Mouse (Mus musculus) neural tube, embryonic 12.5 days (tissue): ENCODE results near the gene Spag17. TPM values are rescaled to one million over a fixed set of nuclear protein-coding genes. Genes with fewer than 3 reads are reported as not detected.
"Not testable (repeated sequence)": the region's sequence is repeated elsewhere in the genome, so short reads cannot be mapped to it uniquely, and the experiment has no call there.

Source experiments
- ATAC-seq: fragments of 200-750 bp; cut with Nextera tagmentation; 2 replicates; pipeline ENCODE4 v1.8.0; 2017; ENCODE audit warnings: low read depth, mild to moderate bottlenecking, moderate TSS enrichment, moderate library complexity; ENCODE audit not compliant: low FRiP score
- H3K27ac ChIP-seq: fragments of 300-500 bp; sonication (generic); 2 replicates; pipeline ENCODE4 v1.5.1; 2016
- H3K27me3 ChIP-seq: fragments of 300-500 bp; sonication (generic); replicated peaks from 2 replicates; pipeline ENCODE4 v1.6.1; 2016; ENCODE audit warnings: mild to moderate bottlenecking
- H3K36me3 ChIP-seq: fragments of 300-500 bp; sonication (generic); 2 replicates; pipeline ENCODE4 v1.6.1; 2016; ENCODE audit warnings: mild to moderate bottlenecking
- H3K4me1 ChIP-seq: fragments of 300-500 bp; sonication (generic); 2 replicates; pipeline ENCODE4 v1.6.1; 2016
- H3K4me2 ChIP-seq: fragments of 300-500 bp; sonication (generic); replicated peaks from 2 replicates; pipeline ENCODE4 v1.6.1; 2016; ENCODE audit warnings: mild to moderate bottlenecking
- H3K4me3 ChIP-seq: fragments of 300-500 bp; sonication (generic); 2 replicates; pipeline ENCODE4 v1.5.1; 2016
- H3K9ac ChIP-seq: fragments of 300-500 bp; sonication (generic); 2 replicates; pipeline ENCODE4 v1.6.1; 2016; ENCODE audit warnings: mild to moderate bottlenecking
- H3K9me3 ChIP-seq: fragments of 300-500 bp; sonication (generic); 2 replicates; pipeline ENCODE4 v1.6.1; 2016; ENCODE audit warnings: mild to moderate bottlenecking
- WGBS: fragments of 180-500 bp; shearing (Covaris S2); methylation state at CpG from one replicate; pipeline ENCODE4 v1.1.7; 2016; 5-methylcytosine and 5-hydroxymethylcytosine counted together
- polyA plus RNA-seq: library from polyadenylated mRNA; unstranded; fragments of >200 nt; fragmentation: Nextera tagmentation; extraction: Ambion mirVana; gene quantifications from 2 replicates; pipeline ENCODE4 v1.2.1, GENCODE M21; 2016

Gene Spag17
- 0.11 and 0.22 TPM in 2 replicates for polyA plus RNA-seq

DNA sequence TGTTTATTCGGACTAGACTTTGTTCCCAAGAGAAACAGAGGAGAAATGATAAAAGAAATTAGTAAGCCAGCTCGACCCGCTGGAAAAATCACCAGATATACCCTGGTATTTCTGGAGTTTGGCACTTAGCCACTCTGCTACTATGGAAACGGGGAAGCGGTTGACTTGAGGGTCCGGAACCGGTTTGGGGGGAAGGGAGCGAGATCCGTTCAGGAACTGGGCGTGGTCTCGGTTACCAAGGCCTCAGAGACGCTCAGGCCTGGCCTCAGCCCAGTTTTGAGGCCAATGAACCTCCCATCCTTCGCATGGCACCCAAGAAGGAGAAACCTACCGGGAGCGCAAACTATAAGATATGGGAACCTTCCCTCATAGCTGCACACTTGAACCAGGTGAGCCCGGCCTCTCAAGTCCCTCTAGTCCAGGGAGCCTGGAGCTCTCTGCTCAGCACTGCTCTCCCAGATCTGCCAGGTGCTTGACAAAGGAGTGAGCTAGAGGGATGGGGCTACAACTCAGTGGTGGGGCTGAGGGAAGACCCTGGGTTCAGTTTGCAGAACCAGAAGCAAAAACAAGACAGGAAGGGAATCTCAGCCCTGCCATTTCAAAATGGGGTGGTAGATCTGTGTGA is at the start of gene Spag17:
Gene Spag17, plus strand, starts transcription at position 220 of the 625 bp plus-strand sequence.
- Histone ChIP-seq H3K27ac (no peak within 1 kb of the TSS), H3K9me3 (no peaks in the 10 kb centered on the region), H3K4me1 (no peaks in the 10 kb centered on the region), H3K4me3 (no peak within 1 kb of the TSS), H3K36me3 (no peaks in the 10 kb centered on the region), H3K27me3 (no peaks in the 10 kb centered on the region), H3K4me2 (no peak within 1 kb of the TSS), H3K9ac (no peak within 1 kb of the TSS)
- ATAC-seq, result no peak
- WGBS, result 47% methylated on average over 16 of the region's 16 CpGs

DNA sequence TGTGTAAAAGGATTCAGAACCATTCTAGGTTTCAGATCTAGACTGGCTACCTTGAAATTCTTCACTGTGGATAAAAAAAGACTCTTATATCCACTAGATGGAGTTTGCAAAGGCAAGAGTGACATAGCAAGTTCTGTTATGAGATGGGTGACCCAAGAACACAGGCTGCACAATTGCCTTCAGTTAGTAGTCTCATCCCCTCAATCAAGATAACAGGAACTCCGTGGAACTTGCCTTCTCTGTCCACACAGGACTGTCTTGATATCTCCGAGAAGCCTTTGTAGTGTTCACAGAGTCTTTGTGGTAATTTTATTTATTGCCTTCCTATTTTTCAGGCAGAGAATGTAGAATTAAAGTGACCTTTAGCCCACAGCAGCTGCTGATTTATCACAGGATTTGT is 42.9 kb upstream of the Spag17 start:
- Histone ChIP-seq H3K9me3 (no peaks in the 10 kb centered on the region), H3K4me1 (no peaks in the 10 kb centered on the region), H3K27me3 (no peaks in the 10 kb centered on the region), H3K36me3 (no peaks in the 10 kb centered on the region), H3K4me3 (no peak overlapping the region), H3K9ac (no peak overlapping the region), H3K27ac (no peak overlapping the region), H3K4me2 (no peak overlapping the region)
- ATAC-seq, result no peak
- 33% methylated on average over 2 of the region's 2 CpGs for WGBS

DNA sequence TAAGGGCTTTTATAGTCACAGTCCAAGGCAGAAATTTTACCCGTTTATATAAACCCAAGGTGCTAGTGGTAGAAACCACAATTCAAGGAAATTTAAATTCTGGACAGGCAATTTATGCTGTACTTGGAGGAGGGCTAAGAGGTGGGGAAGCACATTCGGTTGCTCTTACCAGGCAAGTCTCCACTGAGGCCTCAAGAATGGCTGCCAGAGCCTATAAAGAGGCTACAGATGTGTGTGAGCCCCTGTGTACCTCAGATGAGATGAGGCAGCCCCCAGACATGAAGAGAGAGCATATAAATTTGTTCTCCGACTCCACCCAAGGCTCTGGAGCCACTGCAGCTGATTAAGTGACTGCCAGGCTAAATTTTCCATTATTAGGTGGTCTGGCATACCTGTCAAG is 42.4 kb upstream of the Spag17 start:
- Histone ChIP-seq H3K9me3 (no peaks in the 10 kb centered on the region), H3K9ac (no peak overlapping the region), H3K4me3 (no peak overlapping the region), H3K4me2 (no peak overlapping the region), H3K36me3 (no peaks in the 10 kb centered on the region), H3K4me1 (no peaks in the 10 kb centered on the region), H3K27me3 (no peaks in the 10 kb centered on the region), H3K27ac (no peak overlapping the region)
- WGBS, result 65% methylated on average over 3 of the region's 3 CpGs
- ATAC-seq, result no peak

GRCm38 (mm10) chr3:99843233-99843632 is 42.0 kb upstream of the Spag17 start:
- Histone ChIP-seq H3K27me3 (no peaks in the 10 kb centered on the region), H3K4me2 (no peak overlapping the region), H3K4me3 (no peak overlapping the region), H3K9me3 (no peaks in the 10 kb centered on the region), H3K36me3 (no peaks in the 10 kb centered on the region), H3K4me1 (no peaks in the 10 kb centered on the region), H3K9ac (no peak overlapping the region), H3K27ac (no peak overlapping the region)
- WGBS, result 87% methylated on average over 6 of the region's 6 CpGs
- no peak for ATAC-seq

GRCm38 (mm10) chr3:99850926-99851325 is 34.3 kb upstream of the Spag17 start:
- WGBS, result 84% methylated on average over 7 of the region's 7 CpGs

DNA sequence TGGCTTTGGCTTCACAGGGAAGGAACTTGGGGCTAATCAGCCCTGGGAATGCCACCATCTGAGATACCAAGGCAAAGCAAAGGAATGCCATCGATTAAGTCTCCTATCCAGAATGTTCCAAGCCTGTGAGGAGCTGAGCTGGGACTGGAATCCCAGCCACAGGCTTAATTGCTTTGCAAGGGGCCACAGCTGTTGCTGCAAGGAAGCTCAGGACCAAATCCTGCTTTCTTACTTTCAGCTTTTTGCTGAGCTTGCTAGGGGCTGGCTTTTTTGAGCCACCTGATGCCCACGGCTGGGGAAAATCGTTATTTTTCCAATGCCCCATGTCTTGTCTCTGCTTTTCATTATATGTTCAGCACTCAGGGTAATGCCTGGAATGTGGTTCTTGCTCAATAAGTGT is 30.6 kb upstream of the Spag17 start:
- Histone ChIP-seq H3K9me3 (no peaks in the 10 kb centered on the region), H3K27ac (no peak overlapping the region), H3K9ac (no peak overlapping the region), H3K27me3 (no peaks in the 10 kb centered on the region), H3K4me2 (no peak overlapping the region), H3K4me3 (no peak overlapping the region), H3K36me3 (no peaks in the 10 kb centered on the region), H3K4me1 (no peaks in the 10 kb centered on the region)
- no peak for ATAC-seq
- 82% methylated on average over 3 of the region's 3 CpGs for WGBS

More at GRCm38 (mm10) chr3:99850926-99851325, 34.3 kb upstream of the Spag17 start:
- Histone ChIP-seq H3K9me3 (no peaks in the 10 kb centered on the region), H3K4me3 (no peak overlapping the region), H3K4me1 (no peaks in the 10 kb centered on the region), H3K27ac (no peak overlapping the region), H3K36me3 (no peaks in the 10 kb centered on the region), H3K27me3 (no peaks in the 10 kb centered on the region), H3K4me2 (no peak overlapping the region), H3K9ac (no peak overlapping the region)
- ATAC-seq, result no peak

GRCm38 (mm10) chr3:99858922-99859321 is 26.3 kb upstream of the Spag17 start:
- Histone ChIP-seq H3K27me3 (no peaks in the 10 kb centered on the region), H3K9me3 (no peaks in the 10 kb centered on the region)
- WGBS, result 82% methylated on average over 3 of the region's 3 CpGs

GRCm38 (mm10) chr3:99864706-99865105 is 20.5 kb upstream of the Spag17 start:
- 84% methylated on average over 1 of the region's 1 CpGs for WGBS

More at GRCm38 (mm10) chr3:99858922-99859321, 26.3 kb upstream of the Spag17 start:
- no peak for ATAC-seq
- Histone ChIP-seq H3K4me1 (no peaks in the 10 kb centered on the region), H3K27ac (no peak overlapping the region), H3K9ac (no peak overlapping the region), H3K4me3 (no peak overlapping the region), H3K36me3 (no peaks in the 10 kb centered on the region), H3K4me2 (no peak overlapping the region)

DNA sequence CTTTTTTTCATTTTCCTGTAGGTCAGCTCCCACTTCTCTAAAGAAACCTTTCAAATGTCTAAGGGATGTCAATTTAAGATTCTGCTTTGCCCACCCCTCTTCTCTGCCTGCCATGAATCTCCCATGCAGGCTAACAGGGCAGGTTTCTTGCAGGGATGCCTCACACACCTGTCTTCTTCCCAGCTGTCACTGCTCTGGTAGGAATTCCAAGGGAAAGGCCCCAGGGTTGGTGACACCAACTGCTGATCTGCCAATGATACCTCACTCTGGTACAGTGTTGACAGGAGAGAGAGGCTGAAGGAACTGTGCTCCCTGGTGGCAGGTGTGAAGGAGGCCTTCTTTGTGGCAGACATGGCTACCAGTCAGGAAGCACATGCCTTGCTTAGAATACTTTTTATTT is 10.1 kb upstream of the Spag17 start:
- Histone ChIP-seq H3K36me3 (no peaks in the 10 kb centered on the region), H3K4me3 (no peak overlapping the region), H3K9ac (no peak overlapping the region), H3K4me1 (no peaks in the 10 kb centered on the region), H3K27ac (no peak overlapping the region), H3K9me3 (no peaks in the 10 kb centered on the region), H3K27me3 (no peaks in the 10 kb centered on the region), H3K4me2 (no peak overlapping the region)
- ATAC-seq, result no peak

More at GRCm38 (mm10) chr3:99864706-99865105, 20.5 kb upstream of the Spag17 start:
- H3K4me1 ChIP-seq, result no peaks in the 10 kb centered on the region
- no peak overlapping the region for H3K4me2 ChIP-seq
- no peak overlapping the region for H3K4me3 ChIP-seq
- no peaks in the 10 kb centered on the region for H3K9me3 ChIP-seq
- no peaks in the 10 kb centered on the region for H3K36me3 ChIP-seq
- no peak for ATAC-seq
- no peak overlapping the region for H3K27ac ChIP-seq
- no peak overlapping the region for H3K9ac ChIP-seq
- H3K27me3 ChIP-seq, result no peaks in the 10 kb centered on the region

GRCm38 (mm10) chr3:99881498-99881897 is 3.7 kb upstream of the Spag17 start:
- no peak overlapping the region for H3K27ac ChIP-seq
- WGBS, result 74% methylated on average over 3 of the region's 3 CpGs

GRCm38 (mm10) chr3:99883988-99884564 is 1.1 kb upstream of the Spag17 start:
- H3K27me3 ChIP-seq, result no peaks in the 10 kb centered on the region
- WGBS, result 84% methylated on average over 6 of the region's 6 CpGs
- no peak overlapping the region for H3K9ac ChIP-seq
- no peak overlapping the region for H3K4me3 ChIP-seq
- H3K27ac ChIP-seq, result no peak overlapping the region
- no peaks in the 10 kb centered on the region for H3K4me1 ChIP-seq
- H3K4me2 ChIP-seq, result no peak overlapping the region
- no peaks in the 10 kb centered on the region for H3K9me3 ChIP-seq
- no peak for ATAC-seq
- H3K36me3 ChIP-seq, result no peaks in the 10 kb centered on the region

More at GRCm38 (mm10) chr3:99881498-99881897, 3.7 kb upstream of the Spag17 start:
- Histone ChIP-seq H3K9ac (no peak overlapping the region), H3K9me3 (no peaks in the 10 kb centered on the region), H3K36me3 (no peaks in the 10 kb centered on the region), H3K4me1 (no peaks in the 10 kb centered on the region), H3K4me2 (no peak overlapping the region), H3K4me3 (no peak overlapping the region), H3K27me3 (no peaks in the 10 kb centered on the region)
- ATAC-seq, result no peak

DNA sequence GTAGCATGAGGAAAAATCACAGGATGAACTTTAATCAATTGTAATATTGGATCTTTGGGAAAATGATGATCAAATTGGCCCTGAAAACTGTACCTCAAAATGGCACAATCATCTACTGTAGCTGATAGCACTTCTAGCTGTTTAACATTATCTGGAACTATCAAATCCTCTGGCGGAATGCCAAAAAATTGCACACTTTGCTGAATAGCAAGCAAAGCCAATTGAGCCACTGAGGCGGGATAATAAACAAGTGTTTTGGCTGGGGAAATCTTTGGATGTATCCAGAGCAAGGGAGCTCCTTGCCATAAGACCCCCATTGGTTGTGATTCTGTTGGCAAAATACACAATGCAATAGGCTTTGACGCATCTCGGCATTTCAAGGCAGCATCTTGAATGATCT is 9.5 kb downstream of the Spag17 start:
- not testable (repeated sequence) for H3K27me3 ChIP-seq, H3K4me3 ChIP-seq, H3K9ac ChIP-seq, H3K4me1 ChIP-seq, H3K36me3 ChIP-seq, H3K4me2 ChIP-seq, H3K27ac ChIP-seq, ATAC-seq
- H3K9me3 ChIP-seq, result peaks cover 11% of the 10 kb centered on the region; the same call in 1 of the 2 replicates
- WGBS, result 96% methylated on average over 4 of the region's 4 CpGs
